Mouse (Mus musculus) spleen, adult 2 months (tissue): ENCODE data around the gene Rpl11.
"Not testable (repeated sequence)": the region's sequence is repeated elsewhere in the genome, so short reads cannot be mapped to it uniquely, and the experiment has no call there.

Source experiments
- CTCF ChIP-seq: fragments of 200-500 bp; IDR thresholded peaks from 2 replicates; pipeline ENCODE4 v1.5.1; 2011; ENCODE audit warnings: mild to moderate bottlenecking, inconsistent platforms; ENCODE audit not compliant: insufficient read depth, insufficient read length, insufficient replicate concordance; ENCODE audit errors: extremely low read depth
- POLR2A ChIP-seq: fragments of 200-500 bp; IDR thresholded peaks from 2 replicates; pipeline ENCODE4 v1.6.1; 2011; ENCODE audit warnings: low read depth, low read length, inconsistent platforms

GRCm38 (mm10) chr4:136059800-136060488, 6.7 kb upstream of the Rpl11 start:
- TF ChIP-seq CTCF, POLR2A: not testable (repeated sequence)
